Comparison of ENCODE assay signal across 8 mouse cellular contexts in genomic region chr10:81425236-81425850, GRCm38 (mm10). TPM values are rescaled to one million over a fixed set of nuclear protein-coding genes. Genes with fewer than 3 reads are reported as not detected.
DNase-seq lines count a peak whose midpoint lies in the region; ATAC-seq lines count a peak whose summit lies in the region.

No protein-coding gene starts in this region.

- ATAC-seq in stomach, embryonic 15.5 days (ENCODE audit: insufficient read depth, low FRiP score, low read depth): no peak

- peak; percentile 35 to 37 for DNase-seq in frontal cortex, postnatal 10 days (ENCODE audit: low spot score in 2 of 2)
- no peak for DNase-seq in frontal cortex, postnatal 36 days (ENCODE audit: low spot score in 2 of 2)
- DNase-seq in adrenal gland, postnatal 14 days: peak; percentile 74
- peak; percentile 15 for DNase-seq in forebrain, embryonic 10.5 days (ENCODE audit: extremely low spot score, low spot score)
- peak; percentile 52 to 72 for DNase-seq in heart, postnatal 14 days
- DNase-seq in kidney, postnatal 4 days: peak; percentile 43 to 61
- peak; percentile 16 for DNase-seq in lung, postnatal 14 days

- peak overlapping the region; percentile 24; the same call in 1 of the 2 replicates for H3K4me3 ChIP-seq in forebrain, embryonic 10.5 days
- peak overlapping the region; percentile 59 for H3K4me3 ChIP-seq in stomach, embryonic 15.5 days (replicated peaks)

- no peak overlapping the region for H3K9ac ChIP-seq in stomach, embryonic 15.5 days

- no peaks in the 10 kb centered on the region for H3K9me3 ChIP-seq in forebrain, embryonic 10.5 days
- no peaks in the 10 kb centered on the region for H3K9me3 ChIP-seq in stomach, embryonic 15.5 days

- WGBS in forebrain, embryonic 10.5 days: 28% methylated on average over 10 of the region's 10 CpGs
- WGBS in stomach, embryonic 15.5 days: 39% methylated on average over 10 of the region's 10 CpGs

- intact Hi-C loops in heart, postnatal 14 days (cut with DNase I): loop anchor here (2.0 kb wide), 1 partner anchor 15 kb away; no protein-coding TSS in a partner anchor

- H3K27me3 ChIP-seq in forebrain, embryonic 10.5 days (ENCODE audit: poor library complexity, severe bottlenecking): peaks cover 93% of the 10 kb centered on the region
- H3K27me3 ChIP-seq in stomach, embryonic 15.5 days (replicated peaks): no peaks in the 10 kb centered on the region

- no peak overlapping the region for H3K27ac ChIP-seq in forebrain, embryonic 10.5 days
- H3K27ac ChIP-seq in stomach, embryonic 15.5 days: peak overlapping the region; percentile 78

- peak overlapping the region; percentile 68 for H3K4me2 ChIP-seq in stomach, embryonic 15.5 days

- H3K36me3 ChIP-seq in forebrain, embryonic 10.5 days (replicated peaks): no peaks in the 10 kb centered on the region
- no peaks in the 10 kb centered on the region for H3K36me3 ChIP-seq in stomach, embryonic 15.5 days

- peaks cover 50% of the 10 kb centered on the region for H3K4me1 ChIP-seq in forebrain, embryonic 10.5 days
- H3K4me1 ChIP-seq in stomach, embryonic 15.5 days: peaks cover 31% of the 10 kb centered on the region

RNA-seq across cellular contexts. Expression of gene Nfic, which starts 30.1 kb away (rescaled TPM):
- 90.1 and 104 TPM in 2 replicates for total RNA-seq in adrenal gland, postnatal 14 days (2021)
- polyA plus RNA-seq in forebrain, embryonic 10.5 days (2016; fragmentation: Nextera tagmentation; extraction: Ambion mirVana): 7.3 and 8.6 TPM in 2 replicates
- total RNA-seq in heart, postnatal 14 days (2021): 100 to 1,000 TPM; 133 TPM
- 65.5 and 78.2 TPM in 2 replicates for polyA plus RNA-seq in stomach, embryonic 15.5 days (2015; fragmentation: Nextera tagmentation; extraction: Ambion mirVana)

RNA-seq across cellular contexts. Expression of gene Smim24, which starts 32.5 kb away (rescaled TPM):
- 0.94 and 1.9 TPM in 2 replicates for total RNA-seq in adrenal gland, postnatal 14 days (2021)
- polyA plus RNA-seq in forebrain, embryonic 10.5 days (2016; fragmentation: Nextera tagmentation; extraction: Ambion mirVana): 1.6 and 1.9 TPM in 2 replicates
- total RNA-seq in heart, postnatal 14 days (2021): 1 to 10 TPM; 1.9 to 2.0 TPM
- polyA plus RNA-seq in stomach, embryonic 15.5 days (2015; fragmentation: Nextera tagmentation; extraction: Ambion mirVana): 59.5 and 77.5 TPM in 2 replicates

RNA-seq across cellular contexts. Expression of gene Gm48552, which starts 36.5 kb away (rescaled TPM):
- 0.64 and 2.1 TPM in 2 replicates for total RNA-seq in adrenal gland, postnatal 14 days (2021)
- polyA plus RNA-seq in forebrain, embryonic 10.5 days (2016; fragmentation: Nextera tagmentation; extraction: Ambion mirVana): 0.78 and 1.4 TPM in 2 replicates
- total RNA-seq in heart, postnatal 14 days (2021): under 1 TPM; 0.65 to 0.83 TPM
- polyA plus RNA-seq in stomach, embryonic 15.5 days (2015; fragmentation: Nextera tagmentation; extraction: Ambion mirVana): 0.41 and 1.4 TPM in 2 replicates

RNA-seq across cellular contexts. Expression of gene Gm48551, which starts 41.1 kb away (rescaled TPM):
- total RNA-seq in adrenal gland, postnatal 14 days (2021): 0.48 and 1.6 TPM in 2 replicates
- 2.6 and 3.1 TPM in 2 replicates for polyA plus RNA-seq in forebrain, embryonic 10.5 days (2016; fragmentation: Nextera tagmentation; extraction: Ambion mirVana)
- under 1 TPM; 0.51 to 0.84 TPM for total RNA-seq in heart, postnatal 14 days (2021)
- 2.9 and 3.3 TPM in 2 replicates for polyA plus RNA-seq in stomach, embryonic 15.5 days (2015; fragmentation: Nextera tagmentation; extraction: Ambion mirVana)

RNA-seq across cellular contexts. Expression of gene Dohh, which starts 41.1 kb away (rescaled TPM):
- 52.6 and 55.6 TPM in 2 replicates for total RNA-seq in adrenal gland, postnatal 14 days (2021)
- 96.8 and 97.9 TPM in 2 replicates for polyA plus RNA-seq in forebrain, embryonic 10.5 days (2016; fragmentation: Nextera tagmentation; extraction: Ambion mirVana)
- 10 to 100 TPM; 47.6 to 55.3 TPM for total RNA-seq in heart, postnatal 14 days (2021)
- polyA plus RNA-seq in stomach, embryonic 15.5 days (2015; fragmentation: Nextera tagmentation; extraction: Ambion mirVana): 78.9 and 80.4 TPM in 2 replicates

Comparison
In these comparisons a context has a peak if more than half of its experiments do, and no peak if none do; other contexts are left out.
1. DNase-seq: peak in frontal cortex, postnatal 10 days (2 of 2), adrenal gland, postnatal 14 days (single experiment), forebrain, embryonic 10.5 days (single experiment), heart, postnatal 14 days (2 of 2), kidney, postnatal 4 days (2 of 2) and lung, postnatal 14 days (single experiment); none in frontal cortex, postnatal 36 days (0 of 2).